Mouse (Mus musculus) bone marrow macrophage, adult 2 months (primary cell): ENCODE measurements around the gene Slc16a6. TPM values are rescaled to one million over a fixed set of nuclear protein-coding genes. Genes with fewer than 3 reads are reported as not detected.

Experiments
- H3K27ac ChIP-seq: 2 replicates; pipeline ENCODE4 v1.5.1; 2012; ENCODE audit warnings: low read depth, low read length; ENCODE audit not compliant: insufficient read depth
- H3K4me1 ChIP-seq: 2 replicates; pipeline ENCODE4 v1.6.1; 2012; ENCODE audit warnings: low read length; ENCODE audit not compliant: control insufficient read depth, insufficient read depth
- H3K4me3 ChIP-seq: 2 replicates; pipeline ENCODE4 v1.5.1; 2012; ENCODE audit warnings: mild to moderate bottlenecking, low read length, moderate library complexity; ENCODE audit not compliant: insufficient read depth
- CTCF ChIP-seq: IDR thresholded peaks from 2 replicates; pipeline ENCODE4 v1.5.1; 2012; ENCODE audit warnings: low read depth, mild to moderate bottlenecking, low read length, moderate library complexity
- POLR2A ChIP-seq: IDR thresholded peaks from 2 replicates; pipeline ENCODE4 v1.6.1; 2012; ENCODE audit warnings: mild to moderate bottlenecking, low read depth, low read length, borderline replicate concordance
- polyA plus RNA-seq: library from polyadenylated mRNA; stranded (reverse); fragments of >200 nt; gene quantifications from 2 replicates; pipeline ENCODE4 v1.2.4, GENCODE M21; 2012; ENCODE audit not compliant: missing spikeins, insufficient read depth, insufficient read length

The Slc16a6 gene
- polyA plus RNA-seq, 1 experiment, result 32.6 TPM

- no peak overlapping the region for H3K27ac ChIP-seq
- no peak overlapping the region for H3K4me3 ChIP-seq
- H3K4me1 ChIP-seq, result peaks cover 21% of the 10 kb centered on the region
- TF ChIP-seq CTCF (no peak), POLR2A (no peak)
These were observed 39.1 kb downstream of the Slc16a6 start for GRCm38 (mm10) chr11:109434233-109434798.

GRCm38 (mm10) chr11:109427353-109427752 is 46.0 kb downstream of the Slc16a6 start:
- no peak overlapping the region for H3K27ac ChIP-seq
- TF ChIP-seq CTCF (no peak), POLR2A (no peak)
- no peak overlapping the region for H3K4me3 ChIP-seq
- peaks cover 18% of the 10 kb centered on the region for H3K4me1 ChIP-seq

- Histone ChIP-seq H3K27ac (peak overlapping the region; percentile 90), H3K4me3 (peak overlapping the region; percentile 94), H3K4me1 (peaks cover 16% of the 10 kb centered on the region)
- no peak for TF ChIP-seq POLR2A
- no peak for TF ChIP-seq CTCF
These were observed 47.2 kb downstream of the Slc16a6 start for GRCm38 (mm10) chr11:109426272-109426586.

GRCm38 (mm10) chr11:109425392-109426271 is 47.8 kb downstream of the Slc16a6 start, which contains the start of gene Amz2:
Gene Amz2, plus strand, starts transcription at chr11:109425946.
- H3K27ac ChIP-seq, result peak within 1 kb of the TSS; percentile 90
- H3K4me3 ChIP-seq, result peak within 1 kb of the TSS; percentile 94
- H3K4me1 ChIP-seq, result peaks cover 17% of the 10 kb centered on the region
- peak; percentile 84 for TF ChIP-seq CTCF
- peak; percentile 12; the same call in 1 of the 2 replicates for TF ChIP-seq POLR2A

DNA sequence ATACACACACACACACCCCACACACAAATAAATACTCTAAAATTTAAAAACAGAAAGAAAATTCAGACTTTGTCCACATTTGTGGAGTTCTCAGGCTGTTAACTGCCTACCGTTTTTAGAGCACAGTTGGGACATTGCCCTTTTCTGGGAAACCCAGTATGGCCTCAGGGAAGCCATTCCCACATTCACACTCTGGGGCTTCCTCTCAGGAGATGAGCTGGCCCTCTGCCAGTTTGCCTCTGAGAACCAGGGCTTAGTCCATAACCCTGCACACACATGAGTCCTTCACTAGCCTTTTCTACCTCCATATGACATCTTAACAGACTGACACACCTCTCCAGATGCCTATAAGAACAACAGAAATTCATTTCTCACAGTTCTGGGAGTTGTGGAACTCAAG is 50.1 kb downstream of the Slc16a6 start:
- Histone ChIP-seq H3K4me3 (no peak overlapping the region), H3K4me1 (peaks cover 30% of the 10 kb centered on the region), H3K27ac (no peak overlapping the region)
- TF ChIP-seq CTCF (no peak), POLR2A (no peak)

- TF ChIP-seq CTCF, result 0 out of 2 replicates have a peak, but pooled peaks have one; percentile 3
- no peak for TF ChIP-seq POLR2A
- Histone ChIP-seq H3K4me1 (peaks cover 36% of the 10 kb centered on the region), H3K4me3 (no peak overlapping the region), H3K27ac (no peak overlapping the region)
These were observed 51.1 kb downstream of the Slc16a6 start for GRCm38 (mm10) chr11:109422263-109422662.

DNA sequence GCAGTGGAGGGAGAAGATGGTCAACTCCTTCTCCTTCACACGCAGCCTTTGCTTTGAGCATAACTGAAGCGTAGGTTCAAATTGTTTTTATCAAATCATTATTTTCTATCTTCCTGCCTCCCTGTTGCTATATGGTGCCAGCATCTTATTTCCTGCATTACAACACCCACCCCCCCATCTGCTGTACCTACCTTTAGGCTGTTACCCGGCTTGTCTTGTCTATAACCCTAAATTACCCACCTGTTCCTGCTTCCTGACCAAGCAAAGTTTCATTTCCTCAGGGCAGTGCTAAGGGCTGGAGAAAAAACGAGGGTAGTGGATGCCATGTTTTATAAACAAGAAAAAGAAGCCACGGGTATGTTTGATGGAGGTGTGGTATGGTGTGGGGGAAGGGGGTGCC is 52.2 kb downstream of the Slc16a6 start:
- no peak overlapping the region for H3K27ac ChIP-seq
- peaks cover 41% of the 10 kb centered on the region for H3K4me1 ChIP-seq
- TF ChIP-seq POLR2A (no peak), CTCF (no peak)
- H3K4me3 ChIP-seq, result no peak overlapping the region

- no peak for TF ChIP-seq CTCF
- no peak for TF ChIP-seq POLR2A
- peak overlapping the region; percentile 41; the same call in 1 of the 2 replicates for H3K4me3 ChIP-seq
- H3K27ac ChIP-seq, result peak overlapping the region; percentile 79
- H3K4me1 ChIP-seq, result peaks cover 46% of the 10 kb centered on the region
These were observed 52.8 kb downstream of the Slc16a6 start for GRCm38 (mm10) chr11:109420567-109420962.

GRCm38 (mm10) chr11:109419961-109420566 is 53.3 kb downstream of the Slc16a6 start:
- no peak for TF ChIP-seq POLR2A
- TF ChIP-seq CTCF, result peak; percentile 54
- Histone ChIP-seq H3K4me1 (peaks cover 49% of the 10 kb centered on the region), H3K4me3 (peak overlapping the region; percentile 41), H3K27ac (peak overlapping the region; percentile 79)
